Mouse (Mus musculus): ENCODE measurements around the gene Slamf6. TPM values are rescaled to one million over a fixed set of nuclear protein-coding genes. Genes with fewer than 3 reads are reported as not detected.
"Not testable (repeated sequence)": the region's sequence is repeated elsewhere in the genome, so short reads cannot be mapped to it uniquely, and the experiment has no call there.

Gene Slamf6
- total RNA-seq, 2 experiments from 2014 or later, result 0.24 TPM; not detected in 1

- no peak for DNase-seq (ENCODE audit: extremely low spot score in 1 of 2, low spot score in 2 of 2)
- intact Hi-C loops (cut with DNase I), result no loop called here
Observed at GRCm38 (mm10) chr1:171948161-171948945, 31.0 kb downstream of the Slamf6 start.

- no peak for DNase-seq (ENCODE audit: extremely low spot score in 1 of 2, low spot score in 2 of 2)
- intact Hi-C loops (cut with DNase I), result no loop called here
Observed at GRCm38 (mm10) chr1:171948946-171949508, 31.7 kb downstream of the Slamf6 start.

- intact Hi-C loops (cut with DNase I), result no loop called here
- DNase-seq (ENCODE audit: extremely low spot score in 1 of 2, low spot score in 2 of 2), result no peak
Observed at GRCm38 (mm10) chr1:171955071-171955470, 37.8 kb downstream of the Slamf6 start.

- intact Hi-C loops (cut with DNase I), result no loop called here
- DNase-seq (ENCODE audit: extremely low spot score in 1 of 2, low spot score in 2 of 2), result no peak
Observed at GRCm38 (mm10) chr1:171957411-171957810, 40.1 kb downstream of the Slamf6 start.

- intact Hi-C loops (cut with DNase I), result no loop called here
- DNase-seq (ENCODE audit: extremely low spot score in 1 of 2, low spot score in 2 of 2), result no peak
Observed at GRCm38 (mm10) chr1:171960726-171961125, 43.4 kb downstream of the Slamf6 start.

- intact Hi-C loops (cut with DNase I), result no loop called here
Observed at GRCm38 (mm10) chr1:171961704-171962103, 44.4 kb downstream of the Slamf6 start.

GRCm38 (mm10) chr1:171963613-171964012, 46.3 kb downstream of the Slamf6 start:
- DNase-seq (ENCODE audit: extremely low spot score in 1 of 2, low spot score in 2 of 2), result no peak
- intact Hi-C loops (cut with DNase I), result no loop called here

More at GRCm38 (mm10) chr1:171961704-171962103, 44.4 kb downstream of the Slamf6 start:
- no peak for DNase-seq (ENCODE audit: extremely low spot score in 1 of 2, low spot score in 2 of 2)

GRCm38 (mm10) chr1:171966054-171966790, 48.9 kb downstream of the Slamf6 start:
- intact Hi-C loops (cut with DNase I), result no loop called here
- DNase-seq (ENCODE audit: extremely low spot score in 1 of 2, low spot score in 2 of 2), result no peak

- no peak for DNase-seq (ENCODE audit: extremely low spot score in 1 of 2, low spot score in 2 of 2)
- intact Hi-C loops (cut with DNase I), result no loop called here
Observed at GRCm38 (mm10) chr1:171969221-171969620, 51.9 kb downstream of the Slamf6 start.

- DNase-seq (ENCODE audit: extremely low spot score in 1 of 2, low spot score in 2 of 2), result no peak
- intact Hi-C loops (cut with DNase I), result no loop called here
Observed at GRCm38 (mm10) chr1:171970854-171971586, 53.7 kb downstream of the Slamf6 start.

- DNase-seq (ENCODE audit: extremely low spot score in 1 of 2, low spot score in 2 of 2); intact Hi-C loops (cut with DNase I): not testable (repeated sequence)
Observed at GRCm38 (mm10) chr1:171974361-171974760, 57.0 kb downstream of the Slamf6 start.

GRCm38 (mm10) chr1:171975377-171975776, 58.1 kb downstream of the Slamf6 start:
- no peak for DNase-seq (ENCODE audit: extremely low spot score in 1 of 2, low spot score in 2 of 2)
- intact Hi-C loops (cut with DNase I), result no loop called here

- no peak for DNase-seq (ENCODE audit: extremely low spot score in 1 of 2, low spot score in 2 of 2)
- intact Hi-C loops (cut with DNase I), result no loop called here
Observed at GRCm38 (mm10) chr1:171975831-171976230, 58.5 kb downstream of the Slamf6 start.

GRCm38 (mm10) chr1:171976826-171977539, 59.7 kb downstream of the Slamf6 start:
- DNase-seq (ENCODE audit: extremely low spot score in 1 of 2, low spot score in 2 of 2), result no peak
- intact Hi-C loops (cut with DNase I), result no loop called here

- intact Hi-C loops (cut with DNase I), result no loop called here
Observed at GRCm38 (mm10) chr1:171977891-171978290, 60.6 kb downstream of the Slamf6 start.

GRCm38 (mm10) chr1:171979969-171980730, 62.8 kb downstream of the Slamf6 start:
- no peak for DNase-seq (ENCODE audit: extremely low spot score in 1 of 2, low spot score in 2 of 2)
- intact Hi-C loops (cut with DNase I), result no loop called here

More at GRCm38 (mm10) chr1:171977891-171978290, 60.6 kb downstream of the Slamf6 start:
- no peak for DNase-seq (ENCODE audit: extremely low spot score in 1 of 2, low spot score in 2 of 2)

- DNase-seq (ENCODE audit: extremely low spot score in 1 of 2, low spot score in 2 of 2), result no peak
- intact Hi-C loops (cut with DNase I), result no loop called here
Observed at GRCm38 (mm10) chr1:171982170-171982569, 64.9 kb downstream of the Slamf6 start.

GRCm38 (mm10) chr1:171982740-171983139, 65.4 kb downstream of the Slamf6 start:
- intact Hi-C loops (cut with DNase I), result no loop called here

More at GRCm38 (mm10) chr1:171982740-171983139, 65.4 kb downstream of the Slamf6 start:
- DNase-seq (ENCODE audit: extremely low spot score in 1 of 2, low spot score in 2 of 2), result no peak
